Mouse (Mus musculus) E14TG2a.4 (cell line): ENCODE measurements around the gene Foxp1.

Experiments
- H3K27me3 ChIP-seq: 2 replicates; pipeline ENCODE4 v1.6.1; 2014; ENCODE audit warnings: low read length, control low read depth; ENCODE audit not compliant: insufficient read depth
- H3K36me3 ChIP-seq: 2 replicates; pipeline ENCODE4 v1.6.1; 2014; ENCODE audit warnings: low read length, control low read depth; ENCODE audit not compliant: insufficient read depth
- H3K4me1 ChIP-seq: replicated peaks from 2 replicates; pipeline ENCODE4 v1.6.1; 2014; ENCODE audit warnings: low read depth, low read length, control low read depth
- H3K4me3 ChIP-seq: replicated peaks from 2 replicates; pipeline ENCODE4 v1.5.1; 2014; ENCODE audit warnings: mild to moderate bottlenecking, low read length
- H3K9me3 ChIP-seq: 2 replicates; pipeline ENCODE4 v1.6.1; 2014; ENCODE audit warnings: low read length, control low read depth
- CTCF ChIP-seq: conservative IDR thresholded peaks from 2 replicates; pipeline ENCODE4 v1.5.1; 2014; ENCODE audit warnings: low read length
- NANOG ChIP-seq: IDR thresholded peaks from 2 replicates; pipeline ENCODE4 v1.6.1; 2014; ENCODE audit warnings: borderline replicate concordance, low read length, mixed read lengths
- POU5F1 ChIP-seq: IDR thresholded peaks from 2 replicates; pipeline ENCODE4 v1.6.1; 2014; ENCODE audit warnings: low read length, borderline replicate concordance

Foxp1 gene

DNA sequence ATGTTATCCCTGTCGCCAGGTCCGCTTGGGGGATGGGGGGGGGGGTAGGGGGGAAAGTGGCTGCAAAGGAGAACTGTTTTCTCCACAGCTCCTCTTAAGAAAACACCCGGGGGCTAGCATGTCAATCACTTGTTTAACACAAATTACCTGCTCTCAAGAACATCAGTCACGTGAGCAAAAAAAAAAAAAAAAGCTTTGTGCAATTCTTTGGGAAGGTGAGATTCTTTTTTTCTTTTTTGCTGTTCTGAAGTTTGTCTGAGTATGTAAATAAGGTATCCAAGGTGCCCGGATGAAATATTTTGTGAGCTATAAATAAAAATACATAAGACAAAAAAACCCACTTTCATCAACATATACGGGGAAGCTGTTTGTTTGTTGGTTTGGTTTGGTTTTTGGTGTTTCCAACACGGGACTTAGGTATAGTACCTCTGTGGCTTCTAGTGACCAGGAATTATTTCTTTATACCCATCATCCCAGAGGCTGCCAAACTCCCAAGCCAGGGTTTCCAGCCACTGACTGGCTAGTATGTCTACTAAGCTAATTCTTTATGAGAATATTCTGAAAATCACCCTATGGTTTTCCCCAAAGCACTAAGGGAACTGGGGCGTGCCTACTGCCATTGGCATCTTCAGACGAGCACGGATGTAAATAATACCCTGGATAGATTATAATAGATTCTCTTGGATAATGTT is 1.3 kb upstream of the Foxp1 start:
- Histone ChIP-seq H3K9me3 (peaks cover 5% of the 10 kb centered on the region; the same call in 1 of the 2 replicates), H3K27me3 (peaks cover 38% of the 10 kb centered on the region), H3K4me3 (no peak overlapping the region; the same call in 1 of the 2 replicates), H3K4me1 (peaks cover 26% of the 10 kb centered on the region), H3K36me3 (no peaks in the 10 kb centered on the region)
- no peak for TF ChIP-seq NANOG

DNA sequence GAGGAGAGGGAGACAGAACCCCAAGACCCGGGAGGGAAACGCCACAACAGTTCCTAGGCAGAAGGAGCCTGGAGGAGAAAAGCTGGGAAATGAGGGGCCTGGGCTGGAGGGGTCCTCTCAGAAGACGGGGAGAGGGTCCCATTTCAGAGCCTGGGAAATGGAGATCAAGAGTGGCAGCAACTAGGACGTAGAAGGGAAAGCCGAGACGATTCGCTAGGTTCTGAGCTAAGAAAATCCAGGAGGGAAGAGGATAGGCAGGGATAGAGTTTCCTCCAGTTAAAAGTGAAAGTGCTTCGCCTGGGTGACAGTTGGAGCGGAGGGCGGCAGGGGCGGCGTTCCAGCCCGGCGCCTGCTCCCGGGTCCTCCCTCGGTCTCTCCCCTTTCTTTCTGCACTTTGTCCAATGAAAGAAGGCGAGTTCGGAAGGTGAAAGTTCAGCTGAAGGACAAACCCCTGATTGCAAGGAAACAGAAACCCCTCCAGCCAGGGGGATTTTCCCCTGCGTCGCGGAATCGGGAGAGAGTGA is 650 bp upstream of the Foxp1 start:
- Histone ChIP-seq H3K27me3 (peaks cover 38% of the 10 kb centered on the region), H3K9me3 (peaks cover 5% of the 10 kb centered on the region; the same call in 1 of the 2 replicates), H3K36me3 (no peaks in the 10 kb centered on the region), H3K4me1 (peaks cover 26% of the 10 kb centered on the region), H3K4me3 (peak overlapping the region; percentile 78)
- no peak for TF ChIP-seq CTCF
- TF ChIP-seq NANOG, result no peak
- no peak for TF ChIP-seq POU5F1

DNA sequence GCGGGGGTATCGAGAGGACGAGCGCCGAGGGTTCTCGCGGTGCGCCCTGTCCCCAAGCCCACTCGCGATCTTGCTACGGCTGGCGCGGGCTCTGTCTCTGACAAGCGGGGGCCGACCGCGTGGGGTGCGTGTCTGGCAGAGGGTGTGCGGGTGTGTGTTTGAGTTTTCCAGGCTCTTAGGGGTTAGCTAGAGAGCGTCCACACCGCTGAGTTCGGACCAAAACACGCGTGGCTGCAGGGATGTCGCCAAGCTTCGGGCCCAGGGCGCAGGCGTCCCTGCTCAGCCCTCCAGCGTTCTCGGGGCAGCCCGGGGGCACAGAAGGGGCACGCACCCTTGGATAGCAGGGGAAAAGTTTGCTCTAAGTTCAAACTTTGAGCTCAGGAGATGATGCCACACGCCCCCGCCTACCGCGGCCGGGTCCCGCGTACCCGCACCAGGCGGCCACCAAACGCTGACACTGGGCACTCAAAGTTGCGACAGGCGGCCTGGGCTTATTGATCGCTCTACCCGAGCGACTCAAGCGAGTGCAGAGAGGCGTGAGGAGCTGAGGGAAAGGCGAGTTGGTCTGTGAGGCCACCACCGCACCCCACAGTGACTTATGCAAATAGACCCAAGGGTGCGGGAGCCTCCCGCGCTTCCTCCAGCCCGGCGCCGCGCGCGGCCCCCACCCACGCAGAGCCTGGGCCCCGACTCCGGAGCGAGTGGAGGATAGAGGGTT is 721 bp downstream of the Foxp1 start:
- peak overlapping the region; percentile 78 for H3K4me3 ChIP-seq
- TF ChIP-seq POU5F1, result no peak
- no peak for TF ChIP-seq NANOG
- TF ChIP-seq CTCF, result no peak
- H3K4me1 ChIP-seq, result peaks cover 26% of the 10 kb centered on the region
- peaks cover 43% of the 10 kb centered on the region for H3K27me3 ChIP-seq
- H3K36me3 ChIP-seq, result no peaks in the 10 kb centered on the region
- H3K9me3 ChIP-seq, result no peaks in the 10 kb centered on the region

DNA sequence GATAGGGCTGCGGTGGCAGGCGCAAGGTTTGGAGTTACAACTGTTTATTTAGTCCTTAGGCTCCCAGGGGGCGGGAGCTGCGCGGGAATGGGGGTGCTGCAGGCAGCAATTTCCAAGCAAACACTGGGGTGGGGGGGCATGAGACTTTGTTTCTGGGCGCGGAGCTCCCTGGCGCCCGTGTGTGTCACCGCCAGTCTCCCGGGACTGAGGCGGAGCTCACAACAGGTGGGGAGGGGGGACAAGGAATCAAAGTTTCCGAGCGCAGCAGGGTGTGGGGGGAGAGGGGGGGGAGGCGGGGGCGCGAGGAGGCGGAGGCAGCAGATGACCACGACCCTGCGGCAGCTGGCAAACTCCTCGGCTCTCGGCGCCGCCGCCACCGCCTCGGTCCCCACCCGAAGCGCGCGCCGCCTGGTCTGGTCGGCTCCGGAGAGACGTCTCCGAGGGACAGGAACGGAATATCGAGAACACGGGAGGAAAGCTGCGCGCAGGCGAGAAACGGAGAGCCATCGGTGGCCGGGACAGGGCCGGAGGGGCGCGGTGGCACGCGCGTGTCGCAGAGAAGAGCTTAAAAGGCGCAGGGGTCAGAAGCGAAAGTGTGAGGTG is 1.4 kb downstream of the Foxp1 start:
- Histone ChIP-seq H3K4me3 (peak overlapping the region; percentile 78), H3K36me3 (no peaks in the 10 kb centered on the region), H3K9me3 (no peaks in the 10 kb centered on the region), H3K27me3 (peaks cover 43% of the 10 kb centered on the region), H3K4me1 (peaks cover 25% of the 10 kb centered on the region)
- TF ChIP-seq POU5F1 (no peak), NANOG (no peak), CTCF (no peak)

DNA sequence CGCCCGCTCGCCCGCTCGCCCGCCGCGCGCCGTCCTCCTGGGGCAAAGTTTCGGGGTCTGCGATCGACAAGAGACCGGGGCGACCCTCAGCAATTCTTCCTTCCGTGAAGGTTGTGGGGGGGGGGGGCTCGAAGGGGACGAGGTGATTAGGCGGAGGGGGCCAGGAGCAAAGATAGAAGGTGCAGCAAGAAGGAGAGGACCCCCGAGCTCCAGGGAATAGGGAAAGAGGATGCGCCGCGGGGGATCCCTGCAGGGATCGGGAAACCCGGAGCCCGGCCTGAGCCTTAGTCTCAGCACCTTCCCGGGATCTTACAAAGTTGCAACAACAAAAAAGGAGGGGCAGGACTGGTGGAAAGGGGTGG is 1.9 kb downstream of the Foxp1 start:
- peak overlapping the region; percentile 78 for H3K4me3 ChIP-seq
- H3K4me1 ChIP-seq, result peaks cover 29% of the 10 kb centered on the region
- no peaks in the 10 kb centered on the region for H3K36me3 ChIP-seq
- peaks cover 43% of the 10 kb centered on the region for H3K27me3 ChIP-seq
- no peaks in the 10 kb centered on the region for H3K9me3 ChIP-seq
- TF ChIP-seq CTCF (no peak), NANOG (no peak), POU5F1 (no peak)

DNA sequence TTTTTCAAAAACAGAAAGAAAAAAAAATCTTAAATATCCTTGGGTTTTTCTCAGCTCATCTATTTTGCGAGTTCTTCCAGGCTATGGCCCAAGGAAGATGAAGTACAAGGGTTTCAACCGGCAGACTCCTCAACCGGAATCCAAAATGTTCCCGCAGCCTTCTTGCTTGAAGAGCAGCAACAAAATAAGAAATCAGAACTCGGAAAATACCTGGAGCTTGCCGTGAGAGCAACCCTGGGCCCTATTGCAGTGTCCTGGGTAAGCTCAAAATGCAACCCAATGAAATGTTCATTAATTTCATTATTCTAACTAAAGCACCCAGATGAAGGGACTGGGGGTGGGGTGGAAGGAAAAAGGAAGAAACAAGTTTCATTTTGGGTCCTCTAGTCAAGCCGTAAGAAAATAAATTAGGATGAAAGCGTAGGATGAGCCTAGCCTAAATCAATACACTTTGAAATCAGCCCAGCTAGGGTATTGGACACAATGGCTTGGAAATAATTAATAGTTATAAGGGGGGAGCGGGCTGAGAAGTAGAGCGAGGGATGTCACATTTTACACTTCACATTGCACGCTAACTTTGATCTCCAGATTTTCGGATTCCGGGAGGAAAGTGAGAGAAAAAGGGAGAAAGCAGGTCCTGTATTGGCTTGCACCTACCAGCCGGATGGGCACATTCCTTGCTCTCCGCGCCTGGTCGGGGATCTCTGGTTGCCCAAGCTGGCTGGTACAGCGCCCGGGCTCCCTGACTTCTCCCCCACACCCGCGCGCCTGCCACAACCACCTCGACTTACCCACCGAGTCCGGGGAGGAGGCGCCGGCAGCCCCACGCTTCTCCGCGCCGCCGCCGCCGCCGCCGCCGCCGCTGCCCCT is 2.5 kb downstream of the Foxp1 start:
- Histone ChIP-seq H3K36me3 (no peaks in the 10 kb centered on the region), H3K9me3 (no peaks in the 10 kb centered on the region), H3K4me1 (peaks cover 29% of the 10 kb centered on the region), H3K4me3 (peak overlapping the region; percentile 78), H3K27me3 (peaks cover 44% of the 10 kb centered on the region)
- TF ChIP-seq NANOG (no peak), CTCF (no peak), POU5F1 (no peak)

DNA sequence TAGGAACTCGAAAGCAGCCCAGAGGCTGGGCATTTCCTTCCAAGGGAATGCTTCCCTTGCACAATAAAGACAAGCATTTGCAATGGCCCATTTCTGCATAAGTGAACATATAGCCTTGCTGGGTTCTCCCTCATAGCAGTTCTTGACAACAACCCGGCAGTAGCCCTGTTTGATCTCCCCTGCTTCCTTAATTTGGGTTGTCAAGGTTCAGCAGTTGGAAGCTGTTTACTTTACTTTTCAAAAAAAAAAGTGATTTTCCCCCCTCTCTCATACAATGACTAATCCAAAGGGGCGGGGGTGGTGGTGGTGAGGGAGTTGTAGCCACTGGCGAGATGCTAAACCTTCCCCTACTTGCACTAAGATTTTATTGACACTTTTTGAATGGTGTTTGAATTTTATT is 3.5 kb downstream of the Foxp1 start:
- Histone ChIP-seq H3K27me3 (peaks cover 51% of the 10 kb centered on the region), H3K9me3 (no peaks in the 10 kb centered on the region), H3K4me3 (no peak overlapping the region), H3K36me3 (no peaks in the 10 kb centered on the region), H3K4me1 (peaks cover 28% of the 10 kb centered on the region)
- TF ChIP-seq POU5F1, result no peak

DNA sequence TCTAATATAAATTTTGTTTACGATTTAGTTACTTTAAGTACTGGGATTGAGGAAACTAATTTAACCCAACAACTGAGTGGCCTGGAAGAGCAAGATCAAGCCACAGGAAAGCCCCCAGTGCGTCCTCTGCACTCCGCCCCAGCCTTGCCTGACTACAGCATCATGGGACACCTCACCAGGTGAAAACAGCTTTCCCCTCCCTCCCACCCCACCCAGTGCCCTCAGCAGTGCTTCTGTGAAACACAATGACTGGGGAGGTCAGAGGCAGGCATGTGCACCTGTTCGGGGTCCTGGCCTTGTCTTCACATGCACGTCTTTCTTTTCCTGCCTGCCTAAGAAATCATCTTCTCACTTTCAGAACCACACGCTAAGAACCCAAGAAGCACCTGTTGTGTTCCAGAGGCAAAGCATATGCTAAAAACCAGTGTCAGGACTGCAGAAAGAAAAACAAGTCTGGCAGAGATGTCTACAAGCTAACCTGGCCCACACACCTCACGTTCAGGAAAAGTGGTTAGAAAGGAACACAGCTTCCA is 6.8 kb downstream of the Foxp1 start:
- peaks cover 37% of the 10 kb centered on the region for H3K27me3 ChIP-seq
- H3K9me3 ChIP-seq, result no peaks in the 10 kb centered on the region
- TF ChIP-seq POU5F1, result no peak
- TF ChIP-seq NANOG, result no peak
- TF ChIP-seq CTCF, result no peak
- H3K4me1 ChIP-seq, result peaks cover 18% of the 10 kb centered on the region
- no peak overlapping the region for H3K4me3 ChIP-seq
- H3K36me3 ChIP-seq, result no peaks in the 10 kb centered on the region
